Mouse (Mus musculus): ENCODE data around the gene Sigmar1. TPM values are rescaled to one million over a fixed set of nuclear protein-coding genes. Genes with fewer than 3 reads are reported as not detected.
"Not testable (repeated sequence)": the region's sequence is repeated elsewhere in the genome, so short reads cannot be mapped to it uniquely, and the experiment has no call there.

The Sigmar1 gene
- polyA plus RNA-seq, 1 experiment from 2014 or later = 89.3 TPM

GRCm38 (mm10) chr4:41696452-41696851 lies 59.5 kb downstream of the Sigmar1 start:
- H3K9ac ChIP-seq (replicated peaks; ENCODE audit: low read depth, low read length); H3K4me2 ChIP-seq (ENCODE audit: low read depth, low read length); H3K27me3 ChIP-seq (ENCODE audit: control insufficient read depth, insufficient read depth, low read length); H3K9me3 ChIP-seq (ENCODE audit: control insufficient read depth, low read length); H3K36me3 ChIP-seq (ENCODE audit: control insufficient read depth, insufficient read depth, low read length); H3K4me3 ChIP-seq (ENCODE audit: low read depth, low read length); H3K4me1 ChIP-seq (ENCODE audit: control insufficient read depth, insufficient read depth, low read length); H3K27ac ChIP-seq (ENCODE audit: low read depth, low read length); ATAC-seq (ENCODE audit: low read depth): not testable (repeated sequence)
- WGBS = 4% methylated on average over 8 of the region's 15 CpGs

GRCm38 (mm10) chr4:41695800-41696199 lies 60.2 kb downstream of the Sigmar1 start:
- H3K9ac ChIP-seq (replicated peaks; ENCODE audit: low read depth, low read length); H3K36me3 ChIP-seq (ENCODE audit: control insufficient read depth, insufficient read depth, low read length); H3K27me3 ChIP-seq (ENCODE audit: control insufficient read depth, insufficient read depth, low read length); H3K9me3 ChIP-seq (ENCODE audit: control insufficient read depth, low read length); H3K27ac ChIP-seq (ENCODE audit: low read depth, low read length); H3K4me3 ChIP-seq (ENCODE audit: low read depth, low read length); ATAC-seq (ENCODE audit: low read depth); H3K4me1 ChIP-seq (ENCODE audit: control insufficient read depth, insufficient read depth, low read length): not testable (repeated sequence)
- peak overlapping the region; percentile 26; the same call in 1 of the 2 replicates for H3K4me2 ChIP-seq (ENCODE audit: low read depth, low read length)
- WGBS = 0% methylated on average over 17 of the region's 38 CpGs

GRCm38 (mm10) chr4:41693511-41693910 lies 62.4 kb downstream of the Sigmar1 start:
- ATAC-seq (ENCODE audit: low read depth); H3K36me3 ChIP-seq (ENCODE audit: control insufficient read depth, insufficient read depth, low read length); H3K9ac ChIP-seq (replicated peaks; ENCODE audit: low read depth, low read length); H3K9me3 ChIP-seq (ENCODE audit: control insufficient read depth, low read length); H3K4me1 ChIP-seq (ENCODE audit: control insufficient read depth, insufficient read depth, low read length); H3K27ac ChIP-seq (ENCODE audit: low read depth, low read length); H3K27me3 ChIP-seq (ENCODE audit: control insufficient read depth, insufficient read depth, low read length); H3K4me3 ChIP-seq (ENCODE audit: low read depth, low read length): not testable (repeated sequence)
- peak overlapping the region; percentile 26; the same call in 1 of the 2 replicates for H3K4me2 ChIP-seq (ENCODE audit: low read depth, low read length)
- 2% methylated on average over 4 of the region's 4 CpGs for WGBS

- not testable (repeated sequence) for H3K9me3 ChIP-seq (ENCODE audit: control insufficient read depth, low read length); ATAC-seq (ENCODE audit: low read depth); H3K9ac ChIP-seq (replicated peaks; ENCODE audit: low read depth, low read length); H3K4me2 ChIP-seq (ENCODE audit: low read depth, low read length); H3K36me3 ChIP-seq (ENCODE audit: control insufficient read depth, insufficient read depth, low read length); H3K27me3 ChIP-seq (ENCODE audit: control insufficient read depth, insufficient read depth, low read length); H3K4me1 ChIP-seq (ENCODE audit: control insufficient read depth, insufficient read depth, low read length); H3K4me3 ChIP-seq (ENCODE audit: low read depth, low read length); H3K27ac ChIP-seq (ENCODE audit: low read depth, low read length)
- no CpG with 5 or more reads among the region's 4 CpGs for WGBS
Observed at GRCm38 (mm10) chr4:41690014-41690413, 65.9 kb downstream of the Sigmar1 start.

GRCm38 (mm10) chr4:41688562-41688961 lies 67.4 kb downstream of the Sigmar1 start:
- WGBS = 35% methylated on average over 1 of the region's 1 CpGs
- H3K9me3 ChIP-seq (ENCODE audit: control insufficient read depth, low read length); H3K27me3 ChIP-seq (ENCODE audit: control insufficient read depth, insufficient read depth, low read length); ATAC-seq (ENCODE audit: low read depth); H3K4me3 ChIP-seq (ENCODE audit: low read depth, low read length); H3K4me2 ChIP-seq (ENCODE audit: low read depth, low read length); H3K9ac ChIP-seq (replicated peaks; ENCODE audit: low read depth, low read length); H3K4me1 ChIP-seq (ENCODE audit: control insufficient read depth, insufficient read depth, low read length); H3K36me3 ChIP-seq (ENCODE audit: control insufficient read depth, insufficient read depth, low read length); H3K27ac ChIP-seq (ENCODE audit: low read depth, low read length): not testable (repeated sequence)

Other genes starting within 250 kb of the Sigmar1 start
- 5.3 and 13.7 TPM in 2 replicates for gene 1110017D15Rik, start 238.8 kb downstream of the Sigmar1 start, polyA plus RNA-seq (2014; fragmentation: Nextera tagmentation; extraction: Ambion mirVana)
- gene Fam219a, start 186.6 kb downstream of the Sigmar1 start, polyA plus RNA-seq (2014; fragmentation: Nextera tagmentation; extraction: Ambion mirVana) = 18.8 and 23.5 TPM in 2 replicates
- 1.7 and 1.9 TPM in 2 replicates for gene Dnaic1, start 186.4 kb downstream of the Sigmar1 start, polyA plus RNA-seq (2014; fragmentation: Nextera tagmentation; extraction: Ambion mirVana)
- 109 and 134 TPM in 2 replicates for gene Enho, start 115.8 kb downstream of the Sigmar1 start, polyA plus RNA-seq (2014; fragmentation: Nextera tagmentation; extraction: Ambion mirVana)
- 15.6 and 19.9 TPM in 2 replicates for gene Cntfr, start 59.1 kb downstream of the Sigmar1 start, polyA plus RNA-seq (2014; fragmentation: Nextera tagmentation; extraction: Ambion mirVana)
- gene Il11ra1, start 56.2 kb downstream of the Sigmar1 start, polyA plus RNA-seq (2014; fragmentation: Nextera tagmentation; extraction: Ambion mirVana) = 26.2 and 47.2 TPM in 2 replicates
- gene Rpp25l, start 42.6 kb downstream of the Sigmar1 start, polyA plus RNA-seq (2014; fragmentation: Nextera tagmentation; extraction: Ambion mirVana) = 61.3 and 65.5 TPM in 2 replicates
- 259 and 281 TPM in 2 replicates for gene Dctn3, start 33.0 kb downstream of the Sigmar1 start, polyA plus RNA-seq (2014; fragmentation: Nextera tagmentation; extraction: Ambion mirVana)
- gene Arid3c, start 25.0 kb downstream of the Sigmar1 start, polyA plus RNA-seq (2014; fragmentation: Nextera tagmentation; extraction: Ambion mirVana) = 1.4 and 1.8 TPM in 2 replicates
- gene Galt, start 929 bp downstream of the Sigmar1 start, polyA plus RNA-seq (2014; fragmentation: Nextera tagmentation; extraction: Ambion mirVana) = 42.6 and 53.5 TPM in 2 replicates
- 239 and 281 TPM in 2 replicates for gene Ccl27a, start 18.1 kb upstream of the Sigmar1 start, polyA plus RNA-seq (2014; fragmentation: Nextera tagmentation; extraction: Ambion mirVana)
- gene Gm21541, start 147.5 kb upstream of the Sigmar1 start, polyA plus RNA-seq (2014; fragmentation: Nextera tagmentation; extraction: Ambion mirVana) = not detected in 2 replicates
- 7.2 and 7.5 TPM in 2 replicates for gene Gm20878, start 185.4 kb upstream of the Sigmar1 start, polyA plus RNA-seq (2014; fragmentation: Nextera tagmentation; extraction: Ambion mirVana)
- 1.7 and 2.5 TPM in 2 replicates for gene Fam205a4, start 209.9 kb upstream of the Sigmar1 start, polyA plus RNA-seq (2014; fragmentation: Nextera tagmentation; extraction: Ambion mirVana)